Mouse (Mus musculus): ENCODE results near the gene Set.

GRCm38 (mm10) chr2:30078760-30079159 lies 21.6 kb downstream of the Set start:
- TF ChIP-seq CTCF (IDR thresholded peaks at IDR 0.05; ENCODE audit: borderline replicate concordance, insufficient read depth, low read depth, low read length): no peak
- no peak for TF ChIP-seq POLR2A (IDR thresholded peaks at IDR 0.05; ENCODE audit: borderline replicate concordance, insufficient read depth, low read length)
